Mouse (Mus musculus): ENCODE data around the gene G3bp1. TPM values are rescaled to one million over a fixed set of nuclear protein-coding genes. Genes with fewer than 3 reads are reported as not detected.
A peak's percentile ranks its signal among the peaks of the same experiment; 100 is the strongest.

G3bp1 gene
- 96.9 and 111 TPM in 2 replicates for polyA plus RNA-seq (2014; fragmentation: Nextera tagmentation; extraction: Ambion mirVana)

DNA sequence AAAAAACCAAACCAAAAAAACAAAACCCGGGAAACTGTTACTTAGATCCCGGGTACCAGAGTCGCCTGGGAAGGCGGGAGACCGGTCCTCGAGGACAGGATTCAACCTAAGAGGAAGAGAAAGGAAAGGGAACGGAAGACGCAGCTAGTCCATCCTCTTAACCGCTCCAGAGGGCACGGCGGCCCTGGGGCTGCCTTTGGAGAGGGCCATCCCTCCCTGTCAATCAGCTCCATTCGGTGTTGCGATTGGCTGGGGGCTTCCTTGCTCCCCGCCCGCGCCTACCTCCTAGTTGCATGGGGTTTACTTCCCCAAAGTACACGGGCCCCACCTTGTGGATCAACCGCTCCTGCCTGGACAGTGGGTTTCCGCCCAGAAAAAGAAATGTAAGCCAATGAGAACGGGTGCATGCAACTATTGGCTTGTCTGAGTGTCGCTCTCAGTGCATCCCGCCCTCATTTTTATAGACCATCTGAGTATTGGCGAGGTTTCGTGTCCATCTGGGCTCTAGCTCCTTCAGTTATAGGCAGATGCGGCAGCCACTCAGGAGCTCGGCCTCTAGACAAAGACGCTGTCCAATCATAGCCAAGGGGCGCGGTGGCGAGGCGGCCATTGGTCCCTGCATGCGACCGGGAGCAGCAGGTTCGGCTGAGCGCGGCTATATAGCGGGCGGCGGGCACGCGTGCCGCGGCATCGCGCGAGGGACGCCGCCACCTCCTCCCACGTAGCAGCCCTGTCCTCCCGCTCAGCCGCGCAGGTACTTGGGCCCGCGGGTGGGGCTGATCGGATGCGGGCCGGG, at the start of gene G3bp1:
Gene G3bp1, plus strand, starts transcription at position 638 of the 796 bp plus-strand sequence.
- H3K36me3 ChIP-seq (ENCODE audit: control insufficient read depth, insufficient read depth, low read length), result no peaks in the 10 kb centered on the region
- no peaks in the 10 kb centered on the region for H3K9me3 ChIP-seq (ENCODE audit: control insufficient read depth, low read length)
- H3K4me2 ChIP-seq (ENCODE audit: low read depth, low read length), result peak within 1 kb of the TSS; percentile 93
- peak; percentile 98 for ATAC-seq (ENCODE audit: low read depth)
- no peaks in the 10 kb centered on the region for H3K27me3 ChIP-seq (ENCODE audit: control insufficient read depth, insufficient read depth, low read length)
- peak within 1 kb of the TSS; percentile 91 for H3K4me3 ChIP-seq (ENCODE audit: low read depth, low read length)
- WGBS, result under 1% methylated on average over 44 of the region's 57 CpGs
- peaks cover 12% of the 10 kb centered on the region for H3K4me1 ChIP-seq (ENCODE audit: control insufficient read depth, insufficient read depth, low read length)
- peak within 1 kb of the TSS; percentile 95 for H3K9ac ChIP-seq (replicated peaks; ENCODE audit: low read depth, low read length)
- H3K27ac ChIP-seq (ENCODE audit: low read depth, low read length), result peak within 1 kb of the TSS; percentile 86

DNA sequence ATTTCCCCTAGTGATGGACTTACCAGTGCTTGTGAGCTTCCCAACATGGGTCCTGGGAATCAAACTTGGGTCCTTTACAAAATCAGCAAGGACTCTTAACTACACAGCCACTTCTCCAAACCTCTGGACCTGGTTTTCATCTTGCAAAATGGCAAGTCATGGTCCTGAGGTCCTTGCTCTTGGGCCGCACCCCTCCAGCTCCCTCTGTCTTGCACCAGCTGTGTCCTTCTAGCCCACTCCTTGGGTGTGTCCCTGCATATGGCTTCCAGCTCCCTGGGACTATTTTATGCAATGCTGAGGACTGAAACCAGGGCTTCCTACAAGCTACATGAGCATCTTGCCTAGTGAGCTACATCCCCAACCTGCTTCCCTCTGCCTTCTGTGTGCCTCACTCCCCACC, 46.5 kb upstream of the G3bp1 start, which contains the start of gene Sparc:
Gene Sparc, minus strand, starts transcription at position 206 of the 400 bp plus-strand sequence.
- no peak within 1 kb of the TSS for H3K4me2 ChIP-seq (ENCODE audit: low read depth, low read length)
- H3K27ac ChIP-seq (ENCODE audit: low read depth, low read length), result peak within 1 kb of the TSS; percentile 17; the same call in 1 of the 2 replicates
- H3K27me3 ChIP-seq (ENCODE audit: control insufficient read depth, insufficient read depth, low read length), result no peaks in the 10 kb centered on the region
- no peaks in the 10 kb centered on the region for H3K9me3 ChIP-seq (ENCODE audit: control insufficient read depth, low read length)
- H3K9ac ChIP-seq (replicated peaks; ENCODE audit: low read depth, low read length), result no peak within 1 kb of the TSS
- no peaks in the 10 kb centered on the region for H3K36me3 ChIP-seq (ENCODE audit: control insufficient read depth, insufficient read depth, low read length)
- no peak for ATAC-seq (ENCODE audit: low read depth)
- 100% methylated on average over 1 of the region's 1 CpGs for WGBS
- peaks cover 18% of the 10 kb centered on the region; the same call in 1 of the 2 replicates for H3K4me1 ChIP-seq (ENCODE audit: control insufficient read depth, insufficient read depth, low read length)
- no peak within 1 kb of the TSS for H3K4me3 ChIP-seq (ENCODE audit: low read depth, low read length)

DNA sequence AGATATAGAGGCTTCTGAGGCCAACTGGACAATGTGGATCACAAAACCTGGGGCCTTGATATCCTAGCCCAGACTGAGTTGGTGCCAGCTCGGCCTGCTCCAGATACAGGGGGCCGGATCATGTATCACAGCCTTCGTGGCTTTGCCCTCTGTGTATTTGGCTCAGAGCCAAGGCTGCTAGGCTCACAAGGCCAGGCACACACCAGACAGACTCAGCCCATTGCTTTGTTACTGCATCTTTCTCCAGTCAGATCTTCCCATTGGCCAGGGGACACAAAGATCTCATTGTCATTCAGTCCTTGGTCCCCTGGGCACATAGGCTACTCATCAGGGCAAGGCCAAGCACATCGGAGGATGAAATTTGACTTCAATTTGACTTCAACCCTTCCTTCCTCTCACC, 45.7 kb upstream of the G3bp1 start:
- Histone ChIP-seq H3K27ac (ENCODE audit: low read depth, low read length) (peak overlapping the region; percentile 17; the same call in 1 of the 2 replicates), H3K4me3 (ENCODE audit: low read depth, low read length) (no peak overlapping the region), H3K4me1 (ENCODE audit: control insufficient read depth, insufficient read depth, low read length) (peaks cover 18% of the 10 kb centered on the region; the same call in 1 of the 2 replicates), H3K9me3 (ENCODE audit: control insufficient read depth, low read length) (no peaks in the 10 kb centered on the region), H3K36me3 (ENCODE audit: control insufficient read depth, insufficient read depth, low read length) (no peaks in the 10 kb centered on the region), H3K4me2 (ENCODE audit: low read depth, low read length) (no peak overlapping the region), H3K27me3 (ENCODE audit: control insufficient read depth, insufficient read depth, low read length) (no peaks in the 10 kb centered on the region), H3K9ac (replicated peaks; ENCODE audit: low read depth, low read length) (no peak overlapping the region)
- peak; percentile 65; the same call in 1 of the 2 replicates for ATAC-seq (ENCODE audit: low read depth)
- 12% methylated on average over 4 of the region's 4 CpGs for WGBS

DNA sequence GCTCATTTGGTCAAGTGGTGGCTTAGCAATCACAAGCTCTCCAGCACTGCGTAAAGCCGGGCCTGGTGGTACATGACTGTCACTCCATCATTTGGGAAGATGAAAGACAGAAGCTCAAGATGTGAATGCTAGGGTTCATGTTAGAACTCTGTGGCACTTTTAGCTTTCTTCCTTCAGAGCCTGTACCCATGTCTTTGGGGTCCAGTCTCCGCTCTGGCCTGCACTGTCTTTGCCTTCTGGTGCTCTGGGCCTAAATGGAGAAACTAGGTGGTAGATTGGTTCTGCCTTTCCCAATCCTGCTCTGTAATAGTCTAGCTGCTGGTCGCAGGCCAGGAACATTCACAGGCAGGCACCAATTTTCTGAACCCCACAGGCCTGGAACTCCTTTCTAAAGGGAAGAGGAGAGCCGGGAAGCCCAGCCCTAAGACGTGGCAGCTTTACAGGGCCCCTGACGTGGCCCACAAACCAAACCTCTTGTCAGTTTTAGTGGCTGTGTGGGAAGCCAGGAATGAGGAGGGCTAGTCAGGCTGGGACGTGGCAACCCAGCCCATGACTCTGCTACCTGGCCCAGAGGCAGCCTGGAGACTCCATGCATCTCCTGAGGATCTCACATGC, 44.6 kb upstream of the G3bp1 start:
- Histone ChIP-seq H3K9me3 (ENCODE audit: control insufficient read depth, low read length) (no peaks in the 10 kb centered on the region), H3K9ac (replicated peaks; ENCODE audit: low read depth, low read length) (no peak overlapping the region), H3K27ac (ENCODE audit: low read depth, low read length) (no peak overlapping the region), H3K4me2 (ENCODE audit: low read depth, low read length) (no peak overlapping the region), H3K36me3 (ENCODE audit: control insufficient read depth, insufficient read depth, low read length) (no peaks in the 10 kb centered on the region), H3K4me3 (ENCODE audit: low read depth, low read length) (no peak overlapping the region), H3K4me1 (ENCODE audit: control insufficient read depth, insufficient read depth, low read length) (peaks cover 15% of the 10 kb centered on the region; the same call in 1 of the 2 replicates), H3K27me3 (ENCODE audit: control insufficient read depth, insufficient read depth, low read length) (no peaks in the 10 kb centered on the region)
- 78% methylated on average over 8 of the region's 8 CpGs for WGBS
- no peak for ATAC-seq (ENCODE audit: low read depth)

DNA sequence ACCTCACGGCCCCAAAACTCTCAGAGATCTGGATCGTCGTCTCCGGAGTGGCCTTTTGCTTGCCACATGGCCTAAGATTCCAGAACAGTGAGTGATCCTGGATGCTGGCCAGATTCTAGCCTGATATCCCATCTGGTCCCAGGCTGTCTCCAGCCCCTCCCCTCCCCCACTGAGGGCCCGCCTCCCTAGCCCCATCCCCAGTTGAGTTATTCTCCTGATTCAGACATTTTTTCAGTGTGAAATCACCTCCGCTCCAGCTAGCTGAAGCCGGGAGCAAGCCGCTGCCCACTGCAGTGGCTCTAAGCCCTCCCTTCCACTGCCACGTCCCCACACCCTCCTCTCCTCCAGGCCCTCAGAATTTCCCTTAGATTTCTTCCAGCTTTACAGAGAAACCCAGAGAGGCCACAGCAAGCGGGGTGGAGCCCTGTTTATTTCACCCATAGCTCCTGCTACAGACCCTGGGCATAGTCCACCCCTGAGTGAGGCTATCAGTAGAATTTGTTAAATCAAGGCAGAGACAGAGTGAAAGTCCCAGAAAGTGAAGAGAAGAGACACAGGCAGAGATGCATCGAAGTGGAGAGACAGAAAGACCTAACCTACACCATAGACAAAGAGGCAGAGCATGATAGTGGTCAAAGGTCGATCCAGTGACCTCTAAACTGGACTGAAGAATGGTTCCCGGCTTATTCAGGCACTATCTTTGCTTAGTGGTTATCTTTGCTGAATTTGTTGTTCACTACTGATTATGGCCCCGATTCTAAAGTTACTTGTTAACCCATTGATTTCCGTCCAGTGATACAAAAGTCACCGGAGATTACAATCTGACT, 41.1 kb upstream of the G3bp1 start:
- H3K4me1 ChIP-seq (ENCODE audit: control insufficient read depth, insufficient read depth, low read length), result peaks cover 10% of the 10 kb centered on the region; the same call in 1 of the 2 replicates
- no peak overlapping the region for H3K4me2 ChIP-seq (ENCODE audit: low read depth, low read length)
- H3K27me3 ChIP-seq (ENCODE audit: control insufficient read depth, insufficient read depth, low read length), result no peaks in the 10 kb centered on the region
- no peaks in the 10 kb centered on the region for H3K36me3 ChIP-seq (ENCODE audit: control insufficient read depth, insufficient read depth, low read length)
- H3K9ac ChIP-seq (replicated peaks; ENCODE audit: low read depth, low read length), result no peak overlapping the region; the same call in 1 of the 2 replicates
- no peaks in the 10 kb centered on the region for H3K9me3 ChIP-seq (ENCODE audit: control insufficient read depth, low read length)
- 37% methylated on average over 16 of the region's 16 CpGs for WGBS
- peak; percentile 80; the same call in 1 of the 2 replicates for ATAC-seq (ENCODE audit: low read depth)
- no peak overlapping the region for H3K4me3 ChIP-seq (ENCODE audit: low read depth, low read length)
- 0 out of 2 replicates have a peak overlapping the region, but pooled peaks have one; percentile 8 for H3K27ac ChIP-seq (ENCODE audit: low read depth, low read length)

DNA sequence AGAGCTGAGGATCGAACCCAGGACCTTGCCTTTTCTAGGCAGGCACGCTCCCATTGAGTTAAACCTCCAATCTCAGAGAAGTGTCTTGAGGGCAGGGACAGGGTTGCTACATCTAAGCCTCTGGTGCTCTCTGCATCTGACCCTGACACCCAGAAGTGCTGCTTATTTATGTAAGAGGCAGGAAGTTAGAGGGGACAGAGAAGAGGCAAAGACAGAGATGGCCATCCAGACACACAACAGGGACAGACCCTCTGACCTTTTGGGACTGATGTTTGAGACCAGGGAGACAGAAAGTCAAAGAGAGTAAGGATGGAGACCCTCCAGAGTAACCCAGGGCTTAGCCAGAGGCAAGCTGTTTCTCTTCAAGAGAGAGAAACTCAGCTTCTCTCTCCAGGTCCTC, 39.5 kb upstream of the G3bp1 start:
- Histone ChIP-seq H3K4me3 (ENCODE audit: low read depth, low read length) (no peak overlapping the region), H3K9ac (replicated peaks; ENCODE audit: low read depth, low read length) (no peak overlapping the region), H3K9me3 (ENCODE audit: control insufficient read depth, low read length) (no peaks in the 10 kb centered on the region), H3K4me2 (ENCODE audit: low read depth, low read length) (no peak overlapping the region), H3K4me1 (ENCODE audit: control insufficient read depth, insufficient read depth, low read length) (no peaks in the 10 kb centered on the region; the same call in 1 of the 2 replicates), H3K36me3 (ENCODE audit: control insufficient read depth, insufficient read depth, low read length) (no peaks in the 10 kb centered on the region), H3K27me3 (ENCODE audit: control insufficient read depth, insufficient read depth, low read length) (no peaks in the 10 kb centered on the region), H3K27ac (ENCODE audit: low read depth, low read length) (no peak overlapping the region)
- no peak for ATAC-seq (ENCODE audit: low read depth)
- WGBS, result 90% methylated on average over 2 of the region's 2 CpGs

DNA sequence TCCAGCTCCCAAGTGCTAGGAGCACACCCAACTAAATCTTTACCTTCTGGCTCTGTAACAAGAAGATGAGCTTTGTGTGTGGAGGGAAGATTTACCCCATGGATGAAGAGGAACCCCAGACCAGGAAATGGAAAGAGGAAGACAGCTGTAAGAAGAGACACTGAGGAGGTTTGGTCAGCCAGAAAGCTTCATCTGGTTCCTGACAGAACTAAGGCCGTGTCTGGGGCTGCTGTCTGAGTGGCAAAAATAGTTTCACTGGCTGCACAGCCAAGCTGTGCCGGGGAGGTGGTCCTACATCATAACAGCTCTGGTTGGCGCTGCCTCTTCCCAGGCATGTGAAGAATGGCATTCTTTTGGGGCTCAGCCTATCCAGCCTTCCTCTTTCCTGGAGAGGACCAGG, 36.5 kb upstream of the G3bp1 start:
- ATAC-seq (ENCODE audit: low read depth), result no peak
- Histone ChIP-seq H3K27ac (ENCODE audit: low read depth, low read length) (no peak overlapping the region), H3K4me2 (ENCODE audit: low read depth, low read length) (no peak overlapping the region), H3K4me1 (ENCODE audit: control insufficient read depth, insufficient read depth, low read length) (no peaks in the 10 kb centered on the region; the same call in 1 of the 2 replicates), H3K4me3 (ENCODE audit: low read depth, low read length) (no peak overlapping the region), H3K27me3 (ENCODE audit: control insufficient read depth, insufficient read depth, low read length) (no peaks in the 10 kb centered on the region), H3K9me3 (ENCODE audit: control insufficient read depth, low read length) (no peaks in the 10 kb centered on the region), H3K9ac (replicated peaks; ENCODE audit: low read depth, low read length) (no peak overlapping the region), H3K36me3 (ENCODE audit: control insufficient read depth, insufficient read depth, low read length) (no peaks in the 10 kb centered on the region)
- WGBS, result 84% methylated on average over 3 of the region's 3 CpGs

DNA sequence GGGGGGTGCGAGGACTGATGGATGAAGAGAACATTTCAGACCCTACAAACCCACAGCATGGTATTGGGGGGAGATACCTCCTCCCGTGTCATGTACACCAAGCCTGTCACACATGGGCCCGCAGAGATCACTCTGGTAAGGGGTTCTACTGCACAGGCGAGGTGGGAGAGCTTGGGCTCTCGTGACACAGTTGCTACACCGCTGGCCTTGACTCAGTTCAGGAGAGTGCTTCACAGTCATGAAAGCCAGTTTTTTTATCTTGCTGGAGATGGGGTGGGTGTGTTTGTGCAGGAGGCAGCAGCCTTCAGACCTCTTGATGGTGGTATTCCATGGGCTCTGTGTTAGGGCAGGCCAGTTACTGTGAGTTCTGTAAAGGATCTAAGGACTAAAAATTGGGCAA, 33.4 kb upstream of the G3bp1 start:
- H3K9me3 ChIP-seq (ENCODE audit: control insufficient read depth, low read length), result no peaks in the 10 kb centered on the region
- no peak overlapping the region for H3K27ac ChIP-seq (ENCODE audit: low read depth, low read length)
- 83% methylated on average over 6 of the region's 6 CpGs for WGBS
- no peak overlapping the region for H3K4me2 ChIP-seq (ENCODE audit: low read depth, low read length)
- H3K27me3 ChIP-seq (ENCODE audit: control insufficient read depth, insufficient read depth, low read length), result no peaks in the 10 kb centered on the region
- no peaks in the 10 kb centered on the region for H3K36me3 ChIP-seq (ENCODE audit: control insufficient read depth, insufficient read depth, low read length)
- no peak overlapping the region for H3K9ac ChIP-seq (replicated peaks; ENCODE audit: low read depth, low read length)
- no peak overlapping the region for H3K4me3 ChIP-seq (ENCODE audit: low read depth, low read length)
- ATAC-seq (ENCODE audit: low read depth), result no peak
- H3K4me1 ChIP-seq (ENCODE audit: control insufficient read depth, insufficient read depth, low read length), result no peaks in the 10 kb centered on the region
